Mouse (Mus musculus): Measurements from ENCODE around the gene Gsap.
A peak's percentile ranks its signal among the peaks of the same experiment; 100 is the strongest.
"Not testable (repeated sequence)": the region's sequence is repeated elsewhere in the genome, so short reads cannot be mapped to it uniquely, and the experiment has no call there.

Gene Gsap

DNA sequence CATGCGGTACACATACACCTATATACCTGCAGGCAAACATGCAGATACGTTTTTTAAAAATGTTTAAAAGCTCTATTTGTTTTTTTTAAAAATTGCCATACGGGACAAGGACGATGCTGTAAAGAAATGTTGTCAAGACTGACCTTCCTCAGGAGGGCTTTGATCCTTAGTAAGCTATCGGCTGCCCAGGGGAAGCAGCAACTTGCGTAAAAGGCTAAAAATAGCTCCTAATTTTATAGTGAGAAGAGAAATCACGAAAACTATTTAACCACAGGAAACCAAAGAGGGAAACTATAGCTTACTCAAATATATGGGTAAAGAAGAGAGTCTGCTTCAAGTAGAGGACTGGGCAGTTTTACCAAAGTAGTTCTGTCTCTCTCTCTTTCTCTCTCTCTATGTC lies 74.7 kb downstream of the Gsap start:
- no peak for DNase-seq (ENCODE audit: low read depth, low spot score)

- no peak for DNase-seq (ENCODE audit: low read depth, low spot score)
These were observed 75.3 kb downstream of the Gsap start for GRCm38 (mm10) chr5:21261202-21261844.

- peak; percentile 63 for DNase-seq (ENCODE audit: low read depth, low spot score)
These were observed 77.4 kb downstream of the Gsap start for GRCm38 (mm10) chr5:21263202-21264055.

- DNase-seq (ENCODE audit: low read depth, low spot score): no peak
These were observed 78.4 kb downstream of the Gsap start for GRCm38 (mm10) chr5:21264352-21265021.

DNA sequence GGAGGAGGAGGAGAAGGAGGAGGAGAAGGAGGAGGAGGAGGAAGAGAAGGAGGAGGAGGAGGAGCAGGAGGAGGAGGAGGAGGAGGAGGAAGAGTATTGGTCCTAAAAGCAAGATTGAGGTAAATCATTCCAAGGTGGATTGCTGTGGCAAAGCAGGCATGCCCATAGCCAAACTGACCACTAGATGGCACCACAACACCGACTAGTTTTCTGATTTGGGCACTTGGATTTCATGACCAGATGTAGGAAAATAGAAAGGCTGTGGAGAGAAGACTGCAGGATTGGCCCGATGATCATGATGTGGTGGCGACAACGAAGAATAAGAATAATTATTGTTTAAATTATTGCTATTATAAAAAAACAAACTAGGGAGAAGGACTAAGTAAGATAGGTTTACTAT lies 79.0 kb downstream of the Gsap start:
- DNase-seq (ENCODE audit: low read depth, low spot score): peak; percentile 89

GRCm38 (mm10) chr5:21267090-21267489 lies 81.0 kb downstream of the Gsap start:
- no peak for DNase-seq (ENCODE audit: low read depth, low spot score)

GRCm38 (mm10) chr5:21269446-21269845 lies 83.4 kb downstream of the Gsap start:
- no peak for DNase-seq (ENCODE audit: low read depth, low spot score)

GRCm38 (mm10) chr5:21270756-21271155 lies 84.7 kb downstream of the Gsap start:
- DNase-seq (ENCODE audit: low read depth, low spot score): no peak

- DNase-seq (ENCODE audit: low read depth, low spot score): peak; percentile 61
These were observed 85.6 kb downstream of the Gsap start for GRCm38 (mm10) chr5:21271386-21272354.

GRCm38 (mm10) chr5:21277685-21278084 lies 91.6 kb downstream of the Gsap start:
- DNase-seq (ENCODE audit: low read depth, low spot score): not testable (repeated sequence)

DNA sequence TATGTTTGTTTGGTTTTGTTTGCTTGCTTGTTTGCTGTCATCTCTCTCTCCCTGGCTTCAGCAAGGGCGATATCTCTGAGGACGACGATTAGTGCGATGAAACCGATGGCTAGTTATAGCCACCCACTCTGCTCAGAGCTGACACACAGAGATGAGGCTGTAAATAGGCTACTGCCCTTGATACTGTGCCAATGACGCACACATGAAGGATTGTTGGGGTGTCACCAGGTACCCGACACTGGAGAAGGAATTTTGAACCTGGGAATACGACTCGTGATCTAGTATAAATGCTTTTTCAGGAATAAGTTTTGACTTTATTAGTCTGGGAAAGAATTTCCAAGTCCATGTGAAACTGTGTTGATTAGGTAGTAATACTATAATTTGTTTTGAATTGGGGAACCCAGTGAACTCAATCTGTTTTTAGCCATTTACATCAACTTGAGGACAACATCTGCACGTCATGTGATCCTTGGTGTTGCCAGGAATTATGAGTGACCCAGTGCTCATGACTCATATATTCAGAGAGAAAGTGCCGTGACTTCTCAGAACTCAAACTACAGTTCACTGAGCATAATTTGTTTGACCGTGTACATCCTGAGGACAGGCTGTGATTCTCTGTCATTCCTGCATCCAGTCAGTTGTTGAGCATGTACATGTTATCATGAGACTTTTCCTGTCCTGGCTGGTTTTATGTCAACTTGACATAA lies 97.5 kb downstream of the Gsap start:
- DNase-seq (ENCODE audit: low read depth, low spot score): no peak

- DNase-seq (ENCODE audit: low read depth, low spot score): no peak
These were observed 102.8 kb downstream of the Gsap start for GRCm38 (mm10) chr5:21288658-21289435.

- DNase-seq (ENCODE audit: low read depth, low spot score): no peak
These were observed 104.5 kb downstream of the Gsap start for GRCm38 (mm10) chr5:21290594-21290993.

GRCm38 (mm10) chr5:21295683-21296082 lies 109.6 kb downstream of the Gsap start:
- DNase-seq (ENCODE audit: low read depth, low spot score): no peak

GRCm38 (mm10) chr5:21299076-21299755 lies 113.2 kb downstream of the Gsap start:
- peak; percentile 13 for DNase-seq (ENCODE audit: low read depth, low spot score)

DNA sequence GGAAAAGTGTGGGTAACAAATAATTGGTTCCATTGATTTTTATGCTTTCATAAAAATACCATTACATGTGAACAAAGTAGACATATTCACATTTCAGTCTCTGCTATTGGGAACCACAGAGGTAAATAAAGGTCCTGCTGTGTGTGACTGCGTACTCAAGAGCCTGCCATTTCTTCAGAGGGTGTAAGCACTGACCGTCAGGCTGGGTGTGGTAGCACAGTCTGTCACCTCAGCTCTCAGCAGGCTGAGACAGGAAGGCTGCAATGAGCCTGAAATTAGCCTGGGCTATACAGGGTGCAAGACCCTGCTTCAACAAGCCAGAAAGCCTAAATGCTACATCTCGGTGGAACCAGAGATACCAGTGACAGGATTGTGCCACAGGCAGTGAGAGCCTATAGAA lies 114.0 kb downstream of the Gsap start:
- DNase-seq (ENCODE audit: low read depth, low spot score): no peak

- DNase-seq (ENCODE audit: low read depth, low spot score): no peak
These were observed 115.0 kb downstream of the Gsap start for GRCm38 (mm10) chr5:21301011-21301410.

DNA sequence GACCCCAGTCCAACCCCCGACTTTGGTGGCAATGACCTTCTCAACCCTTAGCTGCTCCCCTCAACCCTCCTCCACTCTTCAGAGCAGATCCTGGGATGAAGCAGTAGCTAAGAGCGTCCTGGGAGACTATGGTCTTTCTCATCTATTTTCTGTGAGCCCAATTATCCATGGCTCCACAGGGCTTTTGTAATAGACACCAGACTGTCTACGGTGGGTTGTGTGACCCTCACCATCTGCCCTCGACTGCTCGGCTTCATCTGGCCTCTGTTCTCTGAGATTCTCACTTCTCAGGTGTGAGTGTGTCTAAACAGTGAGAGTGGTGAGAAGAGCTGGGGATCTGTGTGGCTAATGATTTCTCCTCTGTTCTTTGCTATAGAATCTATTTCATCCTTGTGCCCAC lies 121.1 kb downstream of the Gsap start:
- DNase-seq (ENCODE audit: low read depth, low spot score): no peak

DNA sequence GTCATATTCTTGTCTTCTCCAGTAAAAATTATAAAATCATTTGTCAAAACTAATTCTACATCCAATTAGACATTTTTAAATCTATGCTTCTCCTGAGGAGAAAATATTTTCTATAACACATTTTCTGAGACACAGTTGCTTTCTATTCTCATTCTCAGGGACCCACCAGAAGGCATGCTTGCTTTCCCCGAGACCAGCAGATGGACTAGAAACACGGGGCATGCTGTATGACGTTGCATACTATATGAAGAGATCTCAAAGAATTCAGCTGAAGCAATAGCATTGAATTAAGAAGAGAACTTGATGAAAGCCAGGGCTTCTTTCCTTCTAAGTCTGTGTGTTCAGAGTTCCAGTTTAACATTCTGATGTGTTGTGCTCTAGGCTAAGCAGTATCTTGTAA lies 128.6 kb downstream of the Gsap start:
- DNase-seq (ENCODE audit: low read depth, low spot score): no peak
